Comparison of ENCODE assay signal across 9 mouse cellular contexts in genomic region chr19:31114690-31115089, GRCm38 (mm10). TPM values are rescaled to one million over a fixed set of nuclear protein-coding genes. Genes with fewer than 3 reads are reported as not detected.
DNase-seq lines count a peak whose midpoint lies in the region.
"Had no signal": no experiment of that assay in that cellular context is flagged by ENCODE, and none has a peak within 500 bp of the region (broad histone marks: within the 10 kb centered on the region; RNA-seq: fewer than 3 reads in every experiment).

No protein-coding gene starts in this region.

- peak; percentile 31 for DNase-seq in layer of hippocampus, adult 9-11 months
- no peak for DNase-seq in layer of hippocampus, adult 11-12 months (ENCODE audit: low spot score)
- DNase-seq in fibroblast of lung, adult 2 months (ENCODE audit: low read depth): peak; percentile 10
- peak; percentile 33 to 59 for DNase-seq in kidney, postnatal 36 days
- peak; percentile 4 for DNase-seq in retina, postnatal 7 days (ENCODE audit: low read depth, low spot score)
- no peak for DNase-seq in adrenal gland, postnatal 14 days
- DNase-seq in ovary, adult 18-20 months (ENCODE audit: low spot score): no peak
- no peak for DNase-seq in yolk sac, embryonic 10.5 days (ENCODE audit: low spot score)
- DNase-seq: cerebellum, postnatal 14 days had no signal

RNA-seq across cellular contexts. Expression of gene Cstf2t, which starts 32.1 kb away (rescaled TPM):
- total RNA-seq in adrenal gland, postnatal 14 days (2021): 24.5 and 25.2 TPM in 2 replicates

Comparison
In these comparisons a context has a peak if more than half of its experiments do, and no peak if none do; other contexts are left out.
1. DNase-seq: peak in layer of hippocampus, adult 9-11 months (single experiment), fibroblast of lung, adult 2 months (single experiment), kidney, postnatal 36 days (2 of 2) and retina, postnatal 7 days (single experiment); none in layer of hippocampus, adult 11-12 months (single experiment), adrenal gland, postnatal 14 days (single experiment), ovary, adult 18-20 months (single experiment) and yolk sac, embryonic 10.5 days (single experiment).